Mouse (Mus musculus) liver, embryonic 15.5 days (tissue): Measurements from ENCODE around the gene Ccdc84. TPM values are rescaled to one million over a fixed set of nuclear protein-coding genes. Genes with fewer than 3 reads are reported as not detected.
A peak's percentile ranks its signal among the peaks of the same experiment; 100 is the strongest.
"Not testable (repeated sequence)": the region's sequence is repeated elsewhere in the genome, so short reads cannot be mapped to it uniquely, and the experiment has no call there.

ENCODE experiments used
- ATAC-seq: fragments of 200-750 bp; cut with Nextera tagmentation; 2 replicates; pipeline ENCODE4 v1.8.0; 2017; ENCODE audit warnings: moderate number of reproducible peaks, mild to moderate bottlenecking, moderate library complexity; ENCODE audit not compliant: insufficient read depth
- H3K27ac ChIP-seq: fragments of 300-500 bp; sonication (generic); replicated peaks from 2 replicates; pipeline ENCODE4 v1.5.1; 2015; ENCODE audit warnings: mild to moderate bottlenecking, inconsistent platforms
- H3K27me3 ChIP-seq: fragments of 300-500 bp; sonication (generic); 2 replicates; pipeline ENCODE4 v1.6.1; 2015; ENCODE audit warnings: mild to moderate bottlenecking, inconsistent platforms
- H3K36me3 ChIP-seq: fragments of 300-500 bp; sonication (generic); replicated peaks from 2 replicates; pipeline ENCODE4 v1.6.1; 2015; ENCODE audit warnings: moderate library complexity, mild to moderate bottlenecking, inconsistent platforms
- H3K4me1 ChIP-seq: fragments of 300-500 bp; sonication (generic); replicated peaks from 2 replicates; pipeline ENCODE4 v1.6.1; 2015; ENCODE audit warnings: inconsistent platforms
- H3K4me2 ChIP-seq: fragments of 300-500 bp; sonication (generic); 2 replicates; pipeline ENCODE4 v1.6.1; 2015; ENCODE audit warnings: moderate library complexity, mild to moderate bottlenecking, inconsistent platforms
- H3K4me3 ChIP-seq: fragments of 300-500 bp; sonication (generic); replicated peaks from 2 replicates; pipeline ENCODE4 v1.5.1; 2015; ENCODE audit warnings: mild to moderate bottlenecking, inconsistent platforms
- H3K9ac ChIP-seq: fragments of 300-500 bp; sonication (generic); 2 replicates; pipeline ENCODE4 v1.6.1; 2015; ENCODE audit warnings: moderate library complexity, mild to moderate bottlenecking, inconsistent platforms
- H3K9me3 ChIP-seq: fragments of 300-500 bp; sonication (generic); replicated peaks from 2 replicates; pipeline ENCODE4 v1.6.1; 2016; ENCODE audit warnings: inconsistent platforms
- WGBS: fragments of 180-500 bp; shearing (Covaris S2); methylation state at CpG from one replicate; pipeline ENCODE4 v1.1.7; 2015; ENCODE audit warnings: mixed read lengths; ENCODE audit not compliant: insufficient replicate concordance; 5-methylcytosine and 5-hydroxymethylcytosine counted together
- polyA plus RNA-seq: library from polyadenylated mRNA; unstranded; fragments of >200 nt; fragmentation: Nextera tagmentation; extraction: Ambion mirVana; gene quantifications from 2 replicates; pipeline ENCODE4 v1.2.1, GENCODE M21; 2015

The Ccdc84 gene
- polyA plus RNA-seq, 1 experiment from 2014 or later = 13.6 TPM

DNA sequence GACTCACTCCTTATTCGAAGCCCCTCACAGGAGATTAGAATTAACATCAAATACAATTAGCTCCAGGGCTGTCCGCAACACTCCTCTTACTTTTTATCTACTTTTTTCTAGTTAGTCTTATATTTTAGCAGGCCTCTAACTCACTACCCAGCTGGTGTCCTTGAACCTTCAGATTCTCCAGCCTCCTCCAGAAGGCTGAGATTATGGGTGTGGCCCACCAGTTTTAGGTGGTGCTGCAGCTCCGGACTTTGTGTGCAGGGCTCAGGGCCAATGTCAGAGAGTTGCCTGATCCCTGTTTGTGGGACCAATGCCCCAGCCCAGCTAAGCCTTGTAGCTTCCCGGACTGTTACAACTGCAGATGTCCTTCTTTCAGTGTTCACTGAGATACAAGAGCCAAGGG lies 5.2 kb upstream of the Ccdc84 start:
- Histone ChIP-seq H3K36me3 (no peaks in the 10 kb centered on the region), H3K27ac (no peak overlapping the region), H3K9ac (no peak overlapping the region), H3K27me3 (no peaks in the 10 kb centered on the region), H3K4me1 (peaks cover 4% of the 10 kb centered on the region), H3K9me3 (no peaks in the 10 kb centered on the region), H3K4me2 (no peak overlapping the region), H3K4me3 (no peak overlapping the region)
- ATAC-seq = no peak
- 56% methylated on average over 4 of the region's 4 CpGs for WGBS

DNA sequence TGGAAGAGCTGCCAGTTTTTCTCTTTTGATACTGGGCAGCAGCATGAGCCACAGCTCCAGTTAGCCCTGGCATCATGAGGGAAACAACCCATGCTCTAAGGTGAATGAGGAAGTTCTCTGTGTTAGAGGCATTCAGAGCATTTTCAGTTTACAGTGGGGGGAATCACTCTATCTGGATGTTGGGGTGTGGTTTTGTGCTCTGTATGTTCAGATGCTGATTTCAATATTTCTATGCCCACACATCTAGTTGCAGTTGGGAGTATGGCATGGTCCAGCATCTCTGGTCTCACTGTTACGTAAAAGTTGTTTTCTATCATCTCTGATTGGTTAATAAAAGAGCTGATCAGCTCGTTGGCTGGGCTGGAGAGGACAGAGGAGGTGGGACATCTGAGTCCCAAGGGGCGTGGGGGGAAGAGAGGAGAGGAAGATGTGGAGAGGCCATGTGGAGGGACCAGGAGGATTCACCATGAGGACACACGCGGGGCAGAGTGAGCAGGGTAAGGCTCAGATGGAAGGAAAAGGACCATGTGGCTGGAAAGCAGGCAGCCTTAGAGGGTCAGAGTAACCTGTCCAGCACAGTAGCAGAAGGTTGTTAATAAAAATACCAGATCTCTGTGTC lies 2.0 kb upstream of the Ccdc84 start:
- no peak overlapping the region for H3K4me2 ChIP-seq
- 54% methylated on average over 5 of the region's 5 CpGs for WGBS

DNA sequence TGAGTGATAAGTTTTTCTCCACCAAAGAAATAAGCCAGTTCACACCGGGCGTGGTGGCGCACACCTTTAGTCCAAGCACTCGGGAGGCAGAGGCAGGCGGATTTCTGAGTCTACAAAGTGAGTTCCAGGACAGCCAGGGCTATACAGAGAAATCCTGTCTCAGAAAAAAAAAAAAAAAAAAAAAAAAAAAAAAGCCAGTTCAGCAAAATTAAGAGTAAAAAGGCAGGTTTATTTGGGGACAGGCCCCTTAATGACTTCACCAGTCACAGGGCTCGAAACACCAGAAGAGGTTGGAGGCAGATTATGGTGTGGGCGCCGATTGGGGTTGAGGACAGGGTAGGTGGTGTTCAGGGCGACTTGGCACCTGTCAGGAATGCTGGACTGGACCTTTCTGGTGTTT lies 1.4 kb upstream of the Ccdc84 start:
- not testable (repeated sequence) for H3K27me3 ChIP-seq, H3K9me3 ChIP-seq, H3K27ac ChIP-seq, H3K4me2 ChIP-seq, H3K9ac ChIP-seq, ATAC-seq, H3K4me3 ChIP-seq
- Histone ChIP-seq H3K4me1 (peaks cover 24% of the 10 kb centered on the region), H3K36me3 (peaks cover 12% of the 10 kb centered on the region)
- WGBS = 75% methylated on average over 9 of the region's 9 CpGs

More for the DNA sequence above, 2.0 kb upstream of the Ccdc84 start:
- Histone ChIP-seq H3K9me3 (no peaks in the 10 kb centered on the region), H3K27ac (no peak overlapping the region), H3K36me3 (peaks cover 8% of the 10 kb centered on the region; the same call in 1 of the 2 replicates), H3K4me3 (no peak overlapping the region), H3K9ac (no peak overlapping the region), H3K4me1 (peaks cover 24% of the 10 kb centered on the region), H3K27me3 (no peaks in the 10 kb centered on the region)
- ATAC-seq = no peak

DNA sequence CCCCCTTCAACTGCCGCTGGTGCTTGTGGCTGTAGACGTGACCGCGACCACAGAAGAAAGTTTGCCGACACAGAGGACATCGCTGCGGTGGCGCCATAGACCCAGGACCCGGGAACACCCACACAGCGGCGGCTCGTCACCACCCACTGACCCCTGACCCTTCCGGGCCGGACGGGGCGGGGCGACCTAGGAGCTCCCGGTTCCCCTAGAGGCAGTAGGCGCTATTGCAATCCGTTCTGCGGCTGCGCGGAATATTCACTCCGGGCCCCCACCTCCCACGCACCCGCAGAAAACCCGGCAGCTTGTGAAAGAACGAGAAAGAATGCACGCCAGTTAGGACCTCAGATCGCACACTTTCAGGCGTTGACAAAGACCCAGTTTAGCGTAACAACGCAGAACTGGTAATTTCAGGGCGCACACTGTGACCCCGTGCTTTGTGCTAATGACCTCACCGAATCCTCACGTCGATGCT lies 441 bp downstream of the Ccdc84 start:
- H3K27ac ChIP-seq = peak overlapping the region; percentile 81
- H3K36me3 ChIP-seq = peaks cover 30% of the 10 kb centered on the region
- H3K4me2 ChIP-seq = peak overlapping the region; percentile 86
- H3K4me1 ChIP-seq = peaks cover 24% of the 10 kb centered on the region
- under 1% methylated on average over 38 of the region's 38 CpGs for WGBS
- peak overlapping the region; percentile 89 for H3K4me3 ChIP-seq
- no peaks in the 10 kb centered on the region for H3K27me3 ChIP-seq
- H3K9me3 ChIP-seq = no peaks in the 10 kb centered on the region
- H3K9ac ChIP-seq = peak overlapping the region; percentile 85
- ATAC-seq = peak; percentile 95

DNA sequence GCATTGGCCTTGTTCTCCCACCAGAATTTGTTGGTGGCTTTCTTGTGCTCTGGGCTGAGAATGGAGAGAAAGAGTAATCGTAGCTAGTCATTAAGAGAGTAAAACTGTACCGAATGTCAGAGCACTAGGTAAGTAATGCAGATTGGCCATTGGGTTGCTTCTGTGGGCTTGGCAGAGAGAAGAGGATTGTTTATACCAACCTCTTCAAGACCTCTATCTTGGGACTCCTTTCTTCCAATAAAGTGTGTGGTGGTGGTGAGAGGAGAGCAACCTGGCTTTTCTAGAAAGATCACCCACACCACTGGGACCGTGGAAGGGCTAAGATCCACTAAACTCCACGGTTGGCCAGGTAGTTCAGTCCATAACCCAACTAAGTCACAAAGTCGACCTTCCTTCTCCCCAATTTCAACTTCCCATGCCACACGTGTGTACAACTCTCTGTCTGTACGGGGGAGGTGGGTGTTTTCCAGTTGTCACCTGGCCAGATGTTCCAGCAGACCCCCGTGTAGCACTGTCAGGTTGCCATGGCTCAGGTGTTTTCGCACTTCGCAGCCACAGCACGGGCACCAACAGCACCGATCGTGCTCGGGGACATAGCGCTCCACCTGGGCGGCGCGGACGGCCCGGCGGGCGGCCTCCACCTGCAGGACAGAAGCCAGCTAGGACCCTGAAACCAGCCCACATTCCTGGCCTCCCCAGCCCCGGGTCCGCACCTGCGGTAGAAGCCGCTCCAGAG lies 1.0 kb downstream of the Ccdc84 start:
- Histone ChIP-seq H3K9me3 (no peaks in the 10 kb centered on the region), H3K27me3 (no peaks in the 10 kb centered on the region), H3K4me3 (peak overlapping the region; percentile 89), H3K27ac (peak overlapping the region; percentile 81), H3K4me1 (peaks cover 29% of the 10 kb centered on the region), H3K9ac (peak overlapping the region; percentile 85), H3K36me3 (peaks cover 36% of the 10 kb centered on the region), H3K4me2 (peak overlapping the region; percentile 86)
- 5% methylated on average over 26 of the region's 26 CpGs for WGBS
- peak; percentile 70 for ATAC-seq

DNA sequence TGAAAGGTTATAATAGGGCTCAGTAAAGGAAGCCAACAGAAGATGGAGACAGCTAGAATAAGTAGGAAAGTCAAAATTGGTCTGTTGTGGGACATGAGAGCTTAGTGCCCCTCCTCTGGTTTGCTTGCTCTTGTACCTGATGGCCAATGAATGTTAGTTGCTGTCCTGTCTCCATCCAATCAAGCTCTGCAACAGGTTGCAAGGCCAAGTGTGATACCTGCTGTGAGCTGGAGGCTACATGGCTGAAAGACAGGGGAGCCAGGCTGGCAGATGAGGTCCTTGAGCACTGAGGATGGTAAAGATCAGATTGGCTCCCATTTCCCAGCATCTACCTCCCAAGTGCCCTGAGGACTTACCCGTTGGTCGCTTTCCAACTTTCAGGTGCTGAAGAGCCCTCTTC lies 5.6 kb downstream of the Ccdc84 start:
- Histone ChIP-seq H3K4me1 (peaks cover 57% of the 10 kb centered on the region), H3K4me2 (no peak overlapping the region), H3K9ac (no peak overlapping the region), H3K27me3 (no peaks in the 10 kb centered on the region), H3K27ac (peak overlapping the region; percentile 21; the same call in 1 of the 2 replicates), H3K36me3 (peaks cover 73% of the 10 kb centered on the region), H3K9me3 (no peaks in the 10 kb centered on the region), H3K4me3 (no peak overlapping the region)
- no peak for ATAC-seq
- WGBS = 73% methylated on average over 2 of the region's 2 CpGs

DNA sequence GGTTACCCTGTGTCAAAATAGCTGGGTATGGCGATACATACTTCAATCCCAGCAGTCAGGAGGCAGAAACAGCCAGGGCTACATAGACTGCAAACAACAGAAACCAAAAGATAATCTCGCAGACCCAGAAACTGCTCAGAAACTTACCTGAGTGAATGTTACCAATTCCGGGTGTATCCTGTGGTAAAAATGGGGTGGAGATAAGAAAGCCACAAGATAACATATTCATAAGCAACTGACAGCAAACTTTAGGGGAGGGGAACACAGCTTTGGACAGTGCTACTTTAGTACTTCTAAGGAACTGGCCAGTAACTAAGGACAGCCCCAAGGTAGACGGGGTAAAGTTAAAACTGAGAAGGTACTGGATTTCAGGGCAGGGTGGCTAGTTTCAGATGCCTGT lies 6.1 kb downstream of the Ccdc84 start:
- peak overlapping the region; percentile 21; the same call in 1 of the 2 replicates for H3K27ac ChIP-seq

DNA sequence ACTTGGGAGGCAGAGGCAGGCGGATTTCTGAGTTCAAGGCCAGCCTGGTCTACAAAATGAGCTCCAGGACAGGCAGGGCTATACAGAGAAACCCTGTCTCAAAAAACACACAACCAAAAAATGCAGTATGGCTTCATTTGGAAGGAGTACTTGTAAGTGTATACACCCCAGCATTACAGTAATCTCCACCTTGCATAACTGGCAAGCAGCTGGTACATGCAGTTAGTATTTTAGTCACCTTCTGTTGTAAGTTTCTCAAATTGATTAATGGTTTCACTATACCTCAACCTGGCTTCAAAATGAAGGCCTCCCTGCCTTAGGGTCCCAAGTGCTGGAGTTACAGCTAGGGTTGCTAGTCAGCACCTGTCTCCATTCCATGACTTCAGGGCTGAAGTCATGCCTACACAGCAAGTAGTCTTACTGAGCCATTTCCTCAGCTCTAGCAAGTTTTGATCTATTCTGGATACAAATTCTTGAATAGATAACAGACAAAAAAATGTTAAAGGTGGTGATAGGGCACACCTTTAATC lies 6.7 kb downstream of the Ccdc84 start:
- no peak overlapping the region for H3K9ac ChIP-seq
- H3K4me1 ChIP-seq = peaks cover 51% of the 10 kb centered on the region
- no peaks in the 10 kb centered on the region for H3K9me3 ChIP-seq
- peak overlapping the region; percentile 21; the same call in 1 of the 2 replicates for H3K27ac ChIP-seq
- no peak overlapping the region for H3K4me2 ChIP-seq
- no peak overlapping the region for H3K4me3 ChIP-seq
- H3K36me3 ChIP-seq = peaks cover 73% of the 10 kb centered on the region
- no peaks in the 10 kb centered on the region for H3K27me3 ChIP-seq
- ATAC-seq = no peak
- WGBS = 66% methylated on average over 1 of the region's 1 CpGs

More for the DNA sequence above, 6.1 kb downstream of the Ccdc84 start:
- no peak for ATAC-seq
- Histone ChIP-seq H3K4me3 (no peak overlapping the region), H3K4me1 (peaks cover 55% of the 10 kb centered on the region), H3K4me2 (no peak overlapping the region), H3K9me3 (no peaks in the 10 kb centered on the region), H3K27me3 (no peaks in the 10 kb centered on the region), H3K36me3 (peaks cover 73% of the 10 kb centered on the region), H3K9ac (no peak overlapping the region)
- WGBS = 18% methylated on average over 4 of the region's 4 CpGs

DNA sequence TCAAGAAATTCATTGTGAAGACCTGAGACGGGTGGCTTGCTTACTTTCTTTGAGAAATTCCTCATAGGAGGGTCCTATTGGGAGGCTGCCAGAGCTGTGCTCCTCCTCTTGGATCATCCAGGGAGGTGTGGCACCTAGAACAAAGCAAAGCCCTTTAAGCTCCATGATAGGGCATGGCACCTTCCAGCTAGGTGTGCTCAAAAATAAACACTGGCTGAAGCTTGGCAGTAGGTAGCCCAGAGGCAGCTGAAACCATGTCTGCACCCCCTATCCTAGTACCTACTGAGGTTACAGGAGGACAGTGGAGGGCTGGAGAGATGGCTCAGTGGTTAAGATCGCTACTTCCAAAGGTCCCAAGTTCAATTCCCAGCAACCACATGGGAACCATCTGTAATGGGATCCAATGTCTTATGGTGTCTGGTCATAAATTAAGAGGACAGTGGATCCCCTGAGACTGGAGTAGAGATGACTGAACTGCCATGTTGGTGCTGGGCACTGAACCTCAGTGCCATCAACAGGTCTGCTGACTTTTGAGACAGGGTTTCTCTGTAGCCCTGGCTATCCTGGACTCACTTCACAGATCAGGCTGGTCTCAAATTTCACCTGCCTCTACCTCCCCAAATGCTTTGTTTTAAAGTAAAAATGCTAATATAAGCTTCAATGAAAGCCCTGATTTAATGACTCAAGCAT lies 7.6 kb downstream of the Ccdc84 start:
- ATAC-seq = no peak
- Histone ChIP-seq H3K4me1 (peaks cover 53% of the 10 kb centered on the region), H3K4me3 (no peak overlapping the region), H3K27me3 (no peaks in the 10 kb centered on the region), H3K9ac (no peak overlapping the region; the same call in 1 of the 2 replicates), H3K9me3 (no peaks in the 10 kb centered on the region), H3K4me2 (no peak overlapping the region), H3K27ac (no peak overlapping the region), H3K36me3 (peaks cover 68% of the 10 kb centered on the region)
- 79% methylated on average over 2 of the region's 2 CpGs for WGBS

DNA sequence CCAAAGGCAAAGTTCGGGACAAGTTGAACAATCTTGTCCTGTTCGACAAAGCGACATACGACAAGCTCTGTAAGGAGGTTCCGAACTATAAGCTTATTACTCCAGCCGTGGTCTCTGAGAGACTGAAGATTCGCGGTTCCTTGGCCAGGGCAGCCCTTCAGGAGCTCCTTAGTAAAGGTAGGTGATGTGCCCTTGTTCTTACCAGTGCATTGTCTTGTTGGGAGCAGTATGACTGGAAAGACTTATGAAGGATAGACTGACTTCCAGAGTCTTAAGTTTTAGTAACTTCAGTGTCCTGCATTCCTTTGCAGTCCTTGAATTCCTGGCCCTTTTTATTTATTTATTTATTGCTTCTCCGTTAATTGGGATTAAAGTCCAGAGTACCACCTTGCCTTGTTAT lies 9.7 kb downstream of the Ccdc84 start:
- WGBS = 47% methylated on average over 9 of the region's 9 CpGs
- peaks cover 65% of the 10 kb centered on the region for H3K36me3 ChIP-seq
- not testable (repeated sequence) for H3K27me3 ChIP-seq, H3K27ac ChIP-seq, ATAC-seq, H3K9me3 ChIP-seq
- H3K4me3 ChIP-seq = peak overlapping the region; percentile 73
- peaks cover 57% of the 10 kb centered on the region for H3K4me1 ChIP-seq
- peak overlapping the region; percentile 81 for H3K9ac ChIP-seq
- H3K4me2 ChIP-seq = peak overlapping the region; percentile 77

DNA sequence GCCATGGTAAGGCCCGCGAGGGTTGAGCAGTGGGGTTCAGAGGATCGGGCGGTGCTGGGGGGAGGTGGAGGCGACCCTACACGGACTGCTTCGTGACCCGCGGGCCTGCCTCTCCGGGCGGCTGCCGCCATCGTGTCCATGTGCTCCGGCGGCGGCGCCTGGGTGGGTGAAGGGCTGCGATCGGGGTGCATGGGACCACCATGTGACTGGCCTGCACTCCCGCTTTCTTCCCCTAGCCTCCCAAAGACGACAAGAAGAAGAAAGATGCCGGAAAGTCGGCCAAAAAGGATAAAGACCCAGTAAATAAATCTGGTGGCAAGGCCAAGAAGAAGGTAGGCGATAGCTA lies 10.6 kb downstream of the Ccdc84 start:
- peaks cover 55% of the 10 kb centered on the region for H3K4me1 ChIP-seq
- no peaks in the 10 kb centered on the region for H3K27me3 ChIP-seq
- H3K4me2 ChIP-seq = peak overlapping the region; percentile 77
- H3K36me3 ChIP-seq = peaks cover 65% of the 10 kb centered on the region
- WGBS = 0% methylated on average over 24 of the region's 24 CpGs
- no peaks in the 10 kb centered on the region for H3K9me3 ChIP-seq
- H3K9ac ChIP-seq = peak overlapping the region; percentile 81
- H3K4me3 ChIP-seq = peak overlapping the region; percentile 73
- no peak for ATAC-seq
- peak overlapping the region; percentile 87 for H3K27ac ChIP-seq
